Mouse (Mus musculus) fat pad, adult 2 months (tissue): Measurements from ENCODE around the gene Dnajc3.

Experiments
- DNase-seq: peaks from one replicate; pipeline ENCODE4 v3.0.0-alpha.2; 2011; ENCODE audit warnings: low read depth, low spot score; ENCODE audit errors: extremely low read depth

The Dnajc3 gene

DNA sequence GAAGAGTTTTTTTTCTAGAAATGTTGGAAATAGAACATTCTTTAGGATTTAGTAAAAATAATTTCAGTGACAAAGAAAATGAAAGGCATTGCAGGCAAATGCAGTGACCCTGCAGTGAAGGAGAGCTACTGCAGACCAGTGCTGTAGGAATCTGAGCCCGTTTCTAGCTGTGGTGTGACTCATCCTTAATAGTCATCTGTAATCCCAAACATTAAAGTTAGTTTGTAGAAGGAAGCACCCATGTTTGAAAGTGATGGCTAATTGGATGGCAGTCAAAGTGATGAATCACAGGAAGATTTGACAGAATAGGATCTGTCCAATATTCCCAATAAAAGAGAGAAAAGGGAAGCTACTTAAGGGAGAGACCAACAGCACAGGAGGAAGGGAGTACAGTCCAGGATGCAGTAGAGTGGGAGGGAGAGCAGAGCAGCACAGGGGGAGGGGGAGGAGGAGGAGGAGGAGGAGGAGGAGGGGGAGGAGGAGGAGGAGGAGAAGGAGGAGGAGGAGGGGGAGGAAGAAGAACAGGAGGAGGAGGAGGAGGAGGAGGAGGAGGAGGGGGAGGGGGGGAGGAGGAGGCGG, 90.0 kb downstream of the Dnajc3 start:
- DNase-seq = no peak
